Mouse (Mus musculus) forebrain, embryonic 16.5 days (tissue): ENCODE measurements at regions not wholly inside any gene's neighbourhood (a gene's known extent, or its start where the extent isn't known, plus 50 kb on each side); places are given as distances from the start of the nearest gene placed in this dataset.
"Not testable (repeated sequence)": the region's sequence is repeated elsewhere in the genome, so short reads cannot be mapped to it uniquely, and the experiment has no call there.

Experiments
- ATAC-seq: fragments of 200-750 bp; cut with Nextera tagmentation; 2 replicates; pipeline ENCODE4 v1.8.0; 2017; ENCODE audit warnings: mild to moderate bottlenecking, moderate library complexity
- H3K27ac ChIP-seq: fragments of 300-500 bp; sonication (generic); 2 replicates; pipeline ENCODE4 v1.5.1; 2014; ENCODE audit warnings: low read length, control low read depth
- H3K27me3 ChIP-seq: fragments of 300-500 bp; sonication (generic); replicated peaks from 2 replicates; pipeline ENCODE4 v1.6.1; 2014; ENCODE audit warnings: low read length; ENCODE audit not compliant: control insufficient read depth, insufficient read depth
- H3K36me3 ChIP-seq: fragments of 300-500 bp; sonication (generic); 2 replicates; pipeline ENCODE4 v1.6.1; 2014; ENCODE audit not compliant: control insufficient read depth, insufficient read depth
- H3K4me1 ChIP-seq: fragments of 300-500 bp; sonication (generic); replicated peaks from 2 replicates; pipeline ENCODE4 v1.6.1; 2014; ENCODE audit warnings: low read length; ENCODE audit not compliant: control insufficient read depth, insufficient read depth
- H3K4me2 ChIP-seq: fragments of 300-500 bp; sonication (generic); 2 replicates; pipeline ENCODE4 v1.6.1; 2014; ENCODE audit warnings: mild to moderate bottlenecking, low read length, control low read depth
- H3K4me3 ChIP-seq: fragments of 300-500 bp; sonication (generic); replicated peaks from 2 replicates; pipeline ENCODE4 v1.5.1; 2014; ENCODE audit warnings: mild to moderate bottlenecking, low read length, control low read depth
- H3K9ac ChIP-seq: fragments of 300-500 bp; sonication (generic); replicated peaks from 2 replicates; pipeline ENCODE4 v1.6.1; 2014; ENCODE audit warnings: low read depth, low read length, control low read depth
- H3K9me3 ChIP-seq: fragments of 300-500 bp; sonication (generic); 2 replicates; pipeline ENCODE4 v1.6.1; 2016; ENCODE audit warnings: low read length; ENCODE audit not compliant: control insufficient read depth
- WGBS: fragments of 180-500 bp; shearing (Covaris S2); extraction: QIAGEN DNeasy Blood & Tissue Kit; methylation state at CpG from one replicate; pipeline ENCODE4 v1.1.7; 2014; 5-methylcytosine and 5-hydroxymethylcytosine counted together

GRCm38 (mm10) chr6:16365450-16365849 lies 532.8 kb downstream of the Tfec start:
- Histone ChIP-seq H3K4me3 (no peak overlapping the region), H3K4me2 (no peak overlapping the region), H3K9ac (no peak overlapping the region), H3K27me3 (no peaks in the 10 kb centered on the region), H3K36me3 (no peaks in the 10 kb centered on the region), H3K27ac (no peak overlapping the region), H3K4me1 (no peaks in the 10 kb centered on the region), H3K9me3 (no peaks in the 10 kb centered on the region)
- no peak for ATAC-seq
- WGBS = 85% methylated on average over 1 of the region's 1 CpGs

DNA sequence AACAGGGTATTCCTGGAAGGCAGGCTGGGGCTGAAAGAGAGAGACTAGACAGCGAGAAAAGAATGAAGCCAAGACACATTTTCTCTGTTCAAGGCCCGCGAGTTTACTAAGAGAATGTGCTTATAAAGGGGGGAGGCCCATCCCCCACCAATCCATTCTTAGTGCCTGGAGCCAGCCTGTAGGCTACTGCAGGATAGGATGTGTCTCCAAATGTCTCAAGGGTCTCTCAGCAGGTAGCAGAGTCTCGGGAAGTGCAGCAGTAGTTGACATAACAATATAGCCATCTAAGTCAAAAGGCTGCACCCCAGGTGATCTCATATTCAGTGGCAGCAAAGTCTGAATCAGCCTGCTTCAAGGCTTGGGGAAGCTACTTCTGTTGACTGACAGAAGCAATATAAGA lies 536.2 kb downstream of the Tfec start:
- Histone ChIP-seq H3K9me3 (no peaks in the 10 kb centered on the region), H3K4me2 (no peak overlapping the region), H3K36me3 (no peaks in the 10 kb centered on the region), H3K9ac (no peak overlapping the region), H3K4me1 (0 out of 2 replicates have a peak, but pooled peaks cover 2% of the 10 kb centered on the region), H3K4me3 (no peak overlapping the region), H3K27me3 (no peaks in the 10 kb centered on the region), H3K27ac (no peak overlapping the region)
- 57% methylated on average over 4 of the region's 4 CpGs for WGBS
- ATAC-seq = no peak

GRCm38 (mm10) chr6:16359881-16360711 lies 538.1 kb downstream of the Tfec start:
- ATAC-seq = peak; percentile 92
- H3K9ac ChIP-seq, H3K27ac ChIP-seq, H3K36me3 ChIP-seq, H3K9me3 ChIP-seq, H3K4me2 ChIP-seq, H3K4me1 ChIP-seq, H3K27me3 ChIP-seq: not testable (repeated sequence)
- H3K4me3 ChIP-seq = peak overlapping the region; percentile 32
- WGBS = 21% methylated on average over 10 of the region's 25 CpGs

DNA sequence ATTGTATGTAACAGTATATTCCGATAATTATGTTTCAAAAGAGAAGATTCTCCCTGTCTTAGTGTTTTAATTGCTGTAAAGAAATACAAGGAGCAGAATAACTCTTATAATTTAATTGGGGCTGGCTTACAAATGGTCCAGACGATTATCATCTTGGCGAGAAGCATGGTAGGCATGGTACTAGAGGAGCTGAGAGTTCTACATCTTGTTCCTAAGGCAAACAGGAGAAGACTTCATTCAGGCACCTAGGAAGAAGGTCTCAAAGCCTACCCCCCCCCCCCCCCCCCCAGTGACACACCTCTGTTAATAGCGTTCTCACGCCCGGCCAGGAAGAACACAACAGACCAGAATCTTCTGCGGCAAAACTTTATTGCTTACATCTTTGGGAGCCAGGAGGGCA lies 538.8 kb downstream of the Tfec start:
- 0 out of 2 replicates have a peak, but pooled peaks cover 2% of the 10 kb centered on the region for H3K4me1 ChIP-seq
- H3K36me3 ChIP-seq = no peaks in the 10 kb centered on the region
- H3K9me3 ChIP-seq = no peaks in the 10 kb centered on the region
- WGBS = 34% methylated on average over 7 of the region's 7 CpGs
- peak; percentile 79 for ATAC-seq
- peak overlapping the region; percentile 46 for H3K4me2 ChIP-seq
- H3K9ac ChIP-seq = no peak overlapping the region
- H3K27ac ChIP-seq = no peak overlapping the region
- H3K27me3 ChIP-seq = no peaks in the 10 kb centered on the region
- H3K4me3 ChIP-seq = peak overlapping the region; percentile 32

- no peak for ATAC-seq
- H3K4me3 ChIP-seq = no peak overlapping the region
Observed at GRCm38 (mm10) chr6:16333638-16334037, 564.6 kb downstream of the Tfec start.

GRCm38 (mm10) chr6:16314305-16315010 lies 583.8 kb downstream of the Tfec start:
- WGBS = 67% methylated on average over 15 of the region's 15 CpGs
- peak; percentile 65 for ATAC-seq
- H3K27ac ChIP-seq = no peak overlapping the region

More at GRCm38 (mm10) chr6:16333638-16334037, 564.6 kb downstream of the Tfec start:
- no peak overlapping the region for H3K9ac ChIP-seq
- no peaks in the 10 kb centered on the region for H3K36me3 ChIP-seq
- no peaks in the 10 kb centered on the region for H3K27me3 ChIP-seq
- no peaks in the 10 kb centered on the region for H3K4me1 ChIP-seq
- H3K9me3 ChIP-seq = no peaks in the 10 kb centered on the region
- H3K27ac ChIP-seq = no peak overlapping the region
- WGBS = 59% methylated on average over 8 of the region's 8 CpGs
- no peak overlapping the region for H3K4me2 ChIP-seq

GRCm38 (mm10) chr6:16312915-16313314 lies 585.3 kb downstream of the Tfec start:
- WGBS = 8% methylated on average over 1 of the region's 1 CpGs
- Histone ChIP-seq H3K4me1 (peaks cover 25% of the 10 kb centered on the region), H3K4me3 (no peak overlapping the region), H3K36me3 (no peaks in the 10 kb centered on the region), H3K27me3 (no peaks in the 10 kb centered on the region), H3K9ac (no peak overlapping the region), H3K9me3 (no peaks in the 10 kb centered on the region), H3K27ac (no peak overlapping the region), H3K4me2 (no peak overlapping the region)
- no peak for ATAC-seq

More at GRCm38 (mm10) chr6:16314305-16315010, 583.8 kb downstream of the Tfec start:
- H3K4me1 ChIP-seq = peaks cover 29% of the 10 kb centered on the region
- no peaks in the 10 kb centered on the region for H3K27me3 ChIP-seq
- H3K36me3 ChIP-seq = no peaks in the 10 kb centered on the region
- no peak overlapping the region for H3K4me3 ChIP-seq
- no peak overlapping the region for H3K9ac ChIP-seq
- H3K9me3 ChIP-seq = no peaks in the 10 kb centered on the region
- no peak overlapping the region for H3K4me2 ChIP-seq

GRCm38 (mm10) chr6:16283328-16284072 lies 563.0 kb downstream of the Mdfic start:
- ATAC-seq = no peak
- Histone ChIP-seq H3K4me1 (no peaks in the 10 kb centered on the region), H3K36me3 (no peaks in the 10 kb centered on the region), H3K27me3 (no peaks in the 10 kb centered on the region), H3K9ac (no peak overlapping the region), H3K9me3 (no peaks in the 10 kb centered on the region), H3K27ac (no peak overlapping the region), H3K4me3 (no peak overlapping the region), H3K4me2 (no peak overlapping the region)
- 31% methylated on average over 8 of the region's 8 CpGs for WGBS

GRCm38 (mm10) chr6:16281938-16282337 lies 561.5 kb downstream of the Mdfic start:
- H3K4me3 ChIP-seq = no peak overlapping the region
- H3K4me1 ChIP-seq = no peaks in the 10 kb centered on the region
- no peaks in the 10 kb centered on the region for H3K27me3 ChIP-seq
- no peaks in the 10 kb centered on the region for H3K36me3 ChIP-seq
- H3K9me3 ChIP-seq = no peaks in the 10 kb centered on the region
- 92% methylated on average over 6 of the region's 6 CpGs for WGBS
- H3K4me2 ChIP-seq = no peak overlapping the region
- ATAC-seq = no peak
- no peak overlapping the region for H3K9ac ChIP-seq
- H3K27ac ChIP-seq = no peak overlapping the region
